Mouse (Mus musculus): ENCODE data around the gene Cnn1. TPM values are rescaled to one million over a fixed set of nuclear protein-coding genes. Genes with fewer than 3 reads are reported as not detected.

Gene Cnn1
- total and polyA plus RNA-seq, 3 experiments: 0.06 to 0.19 TPM; not detected in 1

GRCm38 (mm10) chr9:22117754-22118456 lies 18.9 kb downstream of the Cnn1 start (continued):
- TF ChIP-seq USF1 (IDR thresholded peaks at IDR 0.05; ENCODE audit: low read depth, low read length): no peak; the same call in 1 of the 2 replicates
- TF ChIP-seq UBTF (IDR thresholded peaks at IDR 0.05; ENCODE audit: borderline replicate concordance, insufficient read depth, low read depth, low read length): no peak
- TF ChIP-seq RAD21 (IDR thresholded peaks at IDR 0.05; ENCODE audit: low read depth, low read length): peak; percentile 84
- TF ChIP-seq MXI1 (IDR thresholded peaks at IDR 0.05; ENCODE audit: low read depth, low read length): peak; percentile 67; the same call in 1 of the 2 replicates
- TF ChIP-seq KAT2A (conservative IDR thresholded peaks at IDR 0.05; ENCODE audit: low read depth, low read length): no peak
- peak in 2 of 3 experiments; percentile 89 to 96; a peak in 4 of 6 replicates for TF ChIP-seq CTCF (IDR thresholded peaks at IDR 0.05 in 2 of 3, conservative IDR thresholded peaks at IDR 0.05 in 1 of 3; ENCODE audit: control insufficient read depth in 1 of 3, insufficient read depth in 1 of 3, low read depth in 2 of 3, low read length in 3 of 3, poor library complexity in 1 of 3, severe bottlenecking in 1 of 3)
- 0 out of 2 replicates have a peak, but pooled peaks have one; percentile 5 for TF ChIP-seq SIN3A (IDR thresholded peaks at IDR 0.05; ENCODE audit: low read length)
- TF ChIP-seq RCOR1 (IDR thresholded peaks at IDR 0.05; ENCODE audit: low read depth, low read length): no peak
- TF ChIP-seq CHD1 (IDR thresholded peaks at IDR 0.05; ENCODE audit: low read depth, low read length): 0 out of 2 replicates have a peak, but pooled peaks have one; percentile 66
- TF ChIP-seq TAL1 (IDR thresholded peaks at IDR 0.05; ENCODE audit: low read length): no peak
- TF ChIP-seq POLR2AphosphoS5 (IDR thresholded peaks at IDR 0.05; ENCODE audit: borderline replicate concordance, low read depth, low read length): no peak
- TF ChIP-seq ZMIZ1 (IDR thresholded peaks at IDR 0.05; ENCODE audit: low read depth, low read length): no peak
- 0 out of 2 replicates have a peak, but pooled peaks have one; percentile 59 for TF ChIP-seq HCFC1 (IDR thresholded peaks at IDR 0.05; ENCODE audit: low read depth, low read length)
- TF ChIP-seq ZKSCAN1 (IDR thresholded peaks at IDR 0.05; ENCODE audit: low read depth, low read length): no peak
- no peak for TF ChIP-seq CHD2 (IDR thresholded peaks at IDR 0.05; ENCODE audit: low read length)
- 0 out of 2 replicates have a peak, but pooled peaks have one; percentile 5 for TF ChIP-seq BHLHE40 (IDR thresholded peaks at IDR 0.05; ENCODE audit: borderline replicate concordance, low read depth, low read length)
- TF ChIP-seq POLR2AphosphoS2 (IDR thresholded peaks at IDR 0.05; ENCODE audit: low read length): no peak

GRCm38 (mm10) chr9:22119543-22119942 lies 20.5 kb downstream of the Cnn1 start:
- Histone ChIP-seq H3K79me2 (ENCODE audit: control insufficient read depth, insufficient read depth, low read length, poor library complexity) (peaks cover 13% of the 10 kb centered on the region), H3K9ac (ENCODE audit: control insufficient read depth, low read depth, low read length, poor library complexity, severe bottlenecking) (no peak overlapping the region), H3K27ac (ENCODE audit: control insufficient read depth, low read depth, low read length) (no peak overlapping the region), H3K4me3 (ENCODE audit: control insufficient read depth in 1 of 2, insufficient read depth in 1 of 2, low read depth in 2 of 2, low read length in 2 of 2) (no peak overlapping the region), H3K9me3 (replicated peaks; ENCODE audit: insufficient read depth, low read length) (no peaks in the 10 kb centered on the region), H3K36me3 (ENCODE audit: control insufficient read depth in 1 of 2, insufficient read depth in 2 of 2, low read length in 2 of 2) (peaks cover 0 to 35% of the 10 kb centered on the region in 2 experiments; a peak in 2 of 4 replicates), H3K4me1 (ENCODE audit: control insufficient read depth in 1 of 2, insufficient read depth in 2 of 2, low read length in 2 of 2) (peaks cover 20 to 53% of the 10 kb centered on the region in 2 experiments), H3K27me3 (ENCODE audit: control insufficient read depth in 1 of 2, insufficient read depth in 2 of 2, low read length in 2 of 2) (no peaks in the 10 kb centered on the region)
- peak; percentile 76 for DNase-seq (ENCODE audit: low read depth, low spot score)
- TF ChIP-seq KAT2A (conservative IDR thresholded peaks at IDR 0.05; ENCODE audit: low read depth, low read length) (no peak), ELF1 (IDR thresholded peaks at IDR 0.05; ENCODE audit: low read depth, low read length) (no peak), POLR2AphosphoS5 (IDR thresholded peaks at IDR 0.05; ENCODE audit: borderline replicate concordance, low read depth, low read length) (no peak), USF1 (IDR thresholded peaks at IDR 0.05; ENCODE audit: low read depth, low read length) (peak; percentile 62; the same call in 1 of the 2 replicates), USF2 (IDR thresholded peaks at IDR 0.05; ENCODE audit: borderline replicate concordance in 1 of 2, insufficient read depth in 1 of 2, low read depth in 1 of 2, low read length in 2 of 2) (no peak), SIN3A (IDR thresholded peaks at IDR 0.05; ENCODE audit: low read length) (no peak), MAX (IDR thresholded peaks at IDR 0.05; ENCODE audit: low read length) (peak; percentile 49), MXI1 (IDR thresholded peaks at IDR 0.05; ENCODE audit: low read depth, low read length) (peak; percentile 18; the same call in 1 of the 2 replicates), BHLHE40 (IDR thresholded peaks at IDR 0.05; ENCODE audit: borderline replicate concordance, low read depth, low read length) (no peak), E2F4 (IDR thresholded peaks at IDR 0.05; ENCODE audit: borderline replicate concordance, low read depth, low read length) (no peak), CHD1 (IDR thresholded peaks at IDR 0.05; ENCODE audit: low read depth, low read length) (no peak), RAD21 (IDR thresholded peaks at IDR 0.05; ENCODE audit: low read depth, low read length) (no peak), GATA1 (IDR thresholded peaks at IDR 0.05; ENCODE audit: low read depth, low read length) (no peak), MYC (IDR thresholded peaks at IDR 0.05; ENCODE audit: low read depth, low read length) (peak; percentile 39; the same call in 1 of the 2 replicates)
